Mouse (Mus musculus) layer of hippocampus, postnatal 10 days (tissue): Measurements from ENCODE around the gene Gm45233. TPM values are rescaled to one million over a fixed set of nuclear protein-coding genes. Genes with fewer than 3 reads are reported as not detected.
A peak's percentile ranks its signal among the peaks of the same experiment; 100 is the strongest.

Experiments used
- DNase-seq, 2 experiments: peaks; one replicate each; pipeline ENCODE4 v3.0.0; 2021; ENCODE audit warnings: low spot score in 2 of 2
- microRNA-seq, 2 experiments: library from miRNA; unstranded; fragments of <30 nt; microRNA quantifications; one replicate each; pipeline ENCODE4 v1.2.0; 2021
- total RNA-seq, 2 experiments: library from RNA; stranded (reverse); gene quantifications; 2 replicates each; pipeline ENCODE4 v1.2.3; 2021

Gene Gm45233
- total RNA-seq, 2 experiments from 2014 or later: 2.0 to 2.1 TPM

DNA sequence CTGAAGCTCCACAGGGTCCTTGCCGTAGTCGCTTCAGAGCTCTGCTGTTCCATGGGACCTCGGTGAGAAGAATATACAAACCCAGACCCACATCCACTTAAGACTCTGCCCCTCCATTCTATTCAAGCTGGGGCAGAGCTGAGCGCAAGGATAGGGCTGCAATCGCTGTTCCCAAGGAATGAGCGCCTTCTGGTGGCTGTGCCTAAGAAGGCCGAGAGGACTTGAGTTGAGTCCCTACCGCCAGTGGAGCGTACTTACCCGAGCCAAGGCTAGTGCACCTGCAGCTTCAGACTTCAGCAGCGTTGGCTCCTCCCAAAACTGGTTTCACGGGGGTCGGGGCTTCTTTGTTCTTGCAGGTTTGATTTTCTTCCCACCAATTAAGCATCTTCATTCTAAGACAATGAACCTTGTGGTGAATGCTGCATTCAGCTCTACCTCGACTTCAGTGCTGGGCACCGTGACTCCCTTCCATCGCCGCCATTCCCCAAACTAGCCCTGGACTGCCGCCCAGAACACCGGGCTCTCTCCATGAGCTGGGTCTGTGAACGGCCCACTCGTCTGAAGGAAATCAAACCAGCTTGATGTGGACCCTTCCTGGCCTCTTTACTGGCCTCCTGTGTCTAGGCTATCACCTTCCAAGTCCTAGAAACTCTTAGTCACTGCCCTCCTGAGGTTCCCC, 51.6 kb downstream of the Gm45233 start:
- peak; percentile 66 to 75 for DNase-seq

DNA sequence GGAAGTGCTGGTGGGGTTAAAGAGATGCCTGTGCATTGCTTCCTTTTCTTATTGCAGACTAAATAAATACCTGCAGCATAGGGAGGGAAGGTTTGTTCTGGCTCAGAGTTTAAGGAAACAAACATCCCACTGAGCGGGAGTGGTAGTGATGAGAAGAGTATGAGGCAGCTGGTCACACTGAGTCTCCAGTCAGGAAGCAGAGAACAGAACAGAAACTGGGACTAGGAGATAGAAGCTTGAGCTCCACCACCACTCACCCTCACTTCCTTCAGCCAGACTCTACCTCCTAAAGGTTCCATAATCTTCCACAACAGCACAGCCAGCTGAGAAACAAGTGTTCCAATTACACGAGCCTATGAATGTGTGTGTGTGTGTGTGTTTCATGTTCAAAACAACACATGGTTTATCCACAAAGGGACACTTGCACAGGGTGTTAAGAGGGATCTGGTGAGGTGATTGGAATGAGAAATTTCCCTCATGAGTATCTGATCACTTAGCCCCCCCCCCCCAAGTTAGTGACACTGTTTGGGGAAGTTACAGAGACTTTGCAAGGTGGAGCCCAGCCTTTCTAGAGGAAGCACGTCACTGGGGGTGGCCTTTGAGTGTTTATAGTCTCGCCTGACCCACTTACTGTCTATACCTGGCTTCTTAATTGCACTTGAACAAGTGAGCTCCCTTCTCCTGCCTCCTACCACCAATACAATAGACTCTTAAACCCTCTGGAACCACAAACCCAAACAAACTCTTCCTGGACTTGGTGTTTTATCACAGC, 68.0 kb downstream of the Gm45233 start:
- no peak for DNase-seq

DNA sequence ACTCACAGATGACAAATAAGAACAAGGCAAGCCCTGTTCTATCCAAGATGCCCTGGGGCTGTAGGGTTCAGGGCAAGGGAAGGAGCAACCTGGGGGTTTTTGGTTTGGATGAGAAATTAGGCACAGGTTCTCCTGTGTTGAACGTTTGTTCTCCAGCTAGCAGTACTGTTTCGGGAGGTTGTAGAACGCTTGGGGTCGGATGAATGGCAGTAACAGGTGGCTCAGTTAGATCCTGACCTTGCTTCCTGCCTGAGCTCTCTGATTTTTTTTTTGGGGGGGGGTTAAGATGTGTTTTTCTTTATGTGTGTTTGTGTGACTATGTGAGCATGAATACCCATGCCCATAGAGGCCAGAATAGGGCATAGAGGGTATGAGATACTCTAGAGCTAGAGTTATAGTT, 68.6 kb downstream of the Gm45233 start:
- DNase-seq: no peak

Small RNA genes within 50 kb of the gene (microRNA-seq; reads per million reads assigned to microRNA genes)
- 1.4 to 2.7 reads per million in 2 experiments for gene Mir7051

Other genes starting within 250 kb of the Gm45233 start
- gene Zfp715, start 130.8 kb upstream of the Gm45233 start, total RNA-seq: 10 to 100 TPM; 22.9 to 23.9 TPM
- gene Siglecf, start 92.8 kb upstream of the Gm45233 start, total RNA-seq: 1 to 10 TPM in 1 of 2 experiments, under 1 TPM in 1; 0.49 to 1.0 TPM
- under 1 TPM in 1 of 2 experiments, not detected in 1; 0.22 TPM for gene Siglecg, start 35.9 kb upstream of the Gm45233 start, total RNA-seq
- gene Lim2, start 16.5 kb upstream of the Gm45233 start, total RNA-seq: not detected
- not detected for gene Nkg7, start 7.1 kb upstream of the Gm45233 start, total RNA-seq
- gene Cldnd2, start 3.3 kb upstream of the Gm45233 start, total RNA-seq: not detected
- gene Etfb, start within 50 bp of the Gm45233 start, total RNA-seq: 10 to 100 TPM; 61.8 to 68.0 TPM
- gene Vsig10l, start 19.0 kb downstream of the Gm45233 start, total RNA-seq: 1 to 10 TPM; 3.6 to 5.5 TPM
- gene Iglon5, start 45.9 kb downstream of the Gm45233 start, total RNA-seq: 10 to 100 TPM; 51.1 to 51.6 TPM
- gene 4931406B18Rik, start 61.8 kb downstream of the Gm45233 start, total RNA-seq: not detected
- 1 to 10 TPM; 5.5 to 8.4 TPM for gene Cd33, start 100.3 kb downstream of the Gm45233 start, total RNA-seq
- gene Zfp658, start 118.1 kb downstream of the Gm45233 start, total RNA-seq: 1 to 10 TPM; 6.4 to 6.5 TPM
- 10 to 100 TPM; 19.9 to 25.9 TPM for gene Zfp719, start 135.5 kb downstream of the Gm45233 start, total RNA-seq
- under 1 TPM in 1 of 2 experiments, not detected in 1; 0.36 TPM for gene Zfp819, start 163.0 kb downstream of the Gm45233 start, total RNA-seq
- gene Ceacam18, start 190.6 kb downstream of the Gm45233 start, total RNA-seq: under 1 TPM in 1 of 2 experiments, not detected in 1; 0.16 TPM
- gene Siglece, start 216.0 kb downstream of the Gm45233 start, total RNA-seq: 1 to 10 TPM in 1 of 2 experiments, under 1 TPM in 1; 0.71 to 1.0 TPM
- gene Ctu1, start 227.9 kb downstream of the Gm45233 start, total RNA-seq: 10 to 100 TPM; 15.0 to 15.2 TPM
- under 1 TPM in 1 of 2 experiments, not detected in 1; 0.27 TPM for gene Klk14, start 246.3 kb downstream of the Gm45233 start, total RNA-seq